Mouse (Mus musculus): Measurements from ENCODE around the gene Gm20388.

GRCm38 (mm10) chr8:122211591-122211990, 2300.9 kb downstream of the Gm20388 start:
- TF ChIP-seq CTCF (IDR thresholded peaks at IDR 0.05; ENCODE audit: low read depth, low read length) (no peak), GATA2 (IDR thresholded peaks at IDR 0.05; ENCODE audit: borderline replicate concordance, low read depth, low read length) (no peak), GATA1 (IDR thresholded peaks at IDR 0.05; ENCODE audit: borderline replicate concordance, low read length) (no peak), POLR2AphosphoS5 (IDR thresholded peaks at IDR 0.05; ENCODE audit: insufficient replicate concordance, low read depth, low read length) (no peak), TAL1 (conservative IDR thresholded peaks at IDR 0.05; ENCODE audit: low read depth, low read length) (no peak)

Measured in G1E (cell line).